Mouse (Mus musculus): ENCODE data around the gene Rexo4. TPM values are rescaled to one million over a fixed set of nuclear protein-coding genes. Genes with fewer than 3 reads are reported as not detected.

Gene Rexo4
- polyA plus RNA-seq (2016; fragmentation: Nextera tagmentation; extraction: Ambion mirVana): 34.5 and 46.9 TPM in 2 replicates

GRCm38 (mm10) chr2:26963923-26964723, at the start of gene Rexo4:
Gene Rexo4 (minus strand): TSS chr2:26964386.
- peak within 1 kb of the TSS; percentile 98 for H3K27ac ChIP-seq

DNA sequence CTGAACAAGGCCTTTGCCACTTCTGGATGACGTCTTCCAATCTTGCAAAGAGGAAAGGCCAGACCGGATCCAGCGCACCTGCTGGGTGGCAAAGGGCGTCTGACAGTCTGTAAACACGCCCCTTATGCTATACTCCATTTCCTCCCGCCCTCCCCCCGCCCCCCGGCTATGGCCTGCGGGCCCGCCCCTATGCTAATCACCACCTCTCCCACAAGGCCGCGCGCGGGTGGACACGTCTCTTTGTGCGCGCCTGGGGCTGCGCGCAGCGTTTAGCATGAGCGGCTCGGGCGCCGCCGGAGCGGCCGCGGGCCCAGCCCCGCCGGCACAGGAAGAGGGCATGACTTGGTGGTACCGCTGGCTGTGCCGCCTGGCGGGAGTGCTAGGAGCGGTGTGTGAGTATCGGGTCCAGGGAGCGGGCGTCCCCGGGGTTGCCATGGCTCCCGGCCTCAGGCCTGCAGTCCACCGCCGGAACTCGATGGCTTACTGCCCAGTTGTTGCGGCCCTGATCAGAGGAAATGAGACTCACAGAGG, 45.6 kb upstream of the Rexo4 start, which contains the start of gene Cacfd1:
Gene Cacfd1 (plus strand): TSS at position 213 of the 531 bp plus-strand sequence.
- peak within 1 kb of the TSS; percentile 94 for H3K27ac ChIP-seq
- WGBS: under 1% methylated on average over 41 of the region's 43 CpGs
- peaks cover 16% of the 10 kb centered on the region for H3K36me3 ChIP-seq
- DNase-seq (ENCODE audit: low spot score): peak; percentile 97
- peak within 1 kb of the TSS; percentile 91 for H3K4me3 ChIP-seq
- H3K4me1 ChIP-seq: peaks cover 26% of the 10 kb centered on the region
- H3K9me3 ChIP-seq: no peaks in the 10 kb centered on the region
- H3K27me3 ChIP-seq (ENCODE audit: insufficient read depth, poor library complexity, severe bottlenecking): peaks cover 5% of the 10 kb centered on the region; the same call in 1 of the 2 replicates

More at GRCm38 (mm10) chr2:26963923-26964723, at the start of gene Rexo4:
- H3K4me3 ChIP-seq: peak within 1 kb of the TSS; percentile 80
- DNase-seq (ENCODE audit: low spot score): peak; percentile 95
- no peaks in the 10 kb centered on the region for H3K27me3 ChIP-seq (ENCODE audit: insufficient read depth, poor library complexity, severe bottlenecking)
- peaks cover 19% of the 10 kb centered on the region for H3K4me1 ChIP-seq
- no peaks in the 10 kb centered on the region for H3K9me3 ChIP-seq
- peaks cover 29% of the 10 kb centered on the region for H3K36me3 ChIP-seq
- under 1% methylated on average over 50 of the region's 50 CpGs for WGBS

GRCm38 (mm10) chr2:27007701-27008100, 43.5 kb upstream of the Rexo4 start:
- H3K27me3 ChIP-seq (ENCODE audit: insufficient read depth, poor library complexity, severe bottlenecking): peaks cover 5% of the 10 kb centered on the region; the same call in 1 of the 2 replicates
- no peak overlapping the region for H3K27ac ChIP-seq
- no peaks in the 10 kb centered on the region for H3K9me3 ChIP-seq
- H3K4me3 ChIP-seq: no peak overlapping the region
- 63% methylated on average over 7 of the region's 7 CpGs for WGBS
- H3K4me1 ChIP-seq: peaks cover 26% of the 10 kb centered on the region
- no peaks in the 10 kb centered on the region for H3K36me3 ChIP-seq
- DNase-seq (ENCODE audit: low spot score): no peak

DNA sequence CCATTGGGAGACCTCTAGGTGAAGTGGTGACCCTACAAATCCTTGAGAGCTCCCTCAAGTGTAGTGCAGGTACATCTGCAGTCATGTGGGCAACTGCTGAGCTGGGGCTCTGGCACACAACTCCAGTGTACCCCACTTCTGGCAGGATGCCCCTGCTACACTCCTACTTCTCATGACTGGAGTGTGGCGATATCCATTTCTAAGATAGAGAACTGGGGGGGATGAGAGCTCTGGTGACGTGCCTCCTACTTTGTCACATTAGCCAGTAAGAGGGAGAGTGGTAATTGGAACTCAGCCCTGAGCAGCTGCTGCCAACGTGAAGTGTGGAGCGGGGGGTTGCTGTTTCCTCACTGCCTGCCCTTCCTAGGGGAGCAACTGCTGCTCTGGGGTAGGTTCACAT, 42.1 kb upstream of the Rexo4 start:
- Histone ChIP-seq H3K27ac (no peak overlapping the region), H3K4me3 (no peak overlapping the region), H3K4me1 (peaks cover 20% of the 10 kb centered on the region), H3K27me3 (ENCODE audit: insufficient read depth, poor library complexity, severe bottlenecking) (peaks cover 5% of the 10 kb centered on the region; the same call in 1 of the 2 replicates), H3K9me3 (no peaks in the 10 kb centered on the region), H3K36me3 (no peaks in the 10 kb centered on the region)
- DNase-seq (ENCODE audit: low spot score): no peak
- 61% methylated on average over 4 of the region's 4 CpGs for WGBS

GRCm38 (mm10) chr2:26997993-26998392, 33.8 kb upstream of the Rexo4 start:
- Histone ChIP-seq H3K9me3 (no peaks in the 10 kb centered on the region), H3K36me3 (no peaks in the 10 kb centered on the region), H3K27me3 (ENCODE audit: insufficient read depth, poor library complexity, severe bottlenecking) (no peaks in the 10 kb centered on the region), H3K4me1 (no peaks in the 10 kb centered on the region), H3K4me3 (no peak overlapping the region), H3K27ac (no peak overlapping the region)
- WGBS: 84% methylated on average over 7 of the region's 7 CpGs
- no peak for DNase-seq (ENCODE audit: low spot score)

DNA sequence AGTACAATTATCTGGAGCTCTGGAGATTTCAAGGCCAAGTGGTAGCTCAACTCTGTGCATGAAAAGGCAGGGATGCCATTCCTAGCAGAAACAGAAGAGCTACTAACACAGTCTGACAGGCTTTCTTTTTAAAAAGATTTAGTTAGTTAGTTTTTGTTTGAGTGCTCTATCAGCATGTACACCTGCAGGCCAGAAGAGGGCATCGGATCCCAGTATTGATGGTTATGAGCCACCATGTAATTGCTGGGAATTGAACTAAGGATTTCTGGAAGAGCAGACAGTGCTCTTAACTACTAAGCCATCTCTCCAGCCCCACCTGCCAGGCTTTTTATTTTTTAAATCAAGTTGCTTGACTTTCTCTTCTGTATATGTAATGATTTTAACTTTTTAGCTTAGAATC, 33.3 kb upstream of the Rexo4 start:
- Histone ChIP-seq H3K27ac (no peak overlapping the region), H3K4me3 (no peak overlapping the region), H3K36me3 (no peaks in the 10 kb centered on the region), H3K4me1 (no peaks in the 10 kb centered on the region), H3K27me3 (ENCODE audit: insufficient read depth, poor library complexity, severe bottlenecking) (no peaks in the 10 kb centered on the region), H3K9me3 (no peaks in the 10 kb centered on the region)
- no peak for DNase-seq (ENCODE audit: low spot score)
- 88% methylated on average over 1 of the region's 1 CpGs for WGBS

- Histone ChIP-seq H3K4me3 (no peak overlapping the region), H3K27me3 (ENCODE audit: insufficient read depth, poor library complexity, severe bottlenecking) (no peaks in the 10 kb centered on the region), H3K27ac (no peak overlapping the region), H3K4me1 (no peaks in the 10 kb centered on the region), H3K9me3 (no peaks in the 10 kb centered on the region), H3K36me3 (no peaks in the 10 kb centered on the region)
- 78% methylated on average over 3 of the region's 3 CpGs for WGBS
- no peak for DNase-seq (ENCODE audit: low spot score)
These were observed 29.8 kb upstream of the Rexo4 start for GRCm38 (mm10) chr2:26993936-26994335.

GRCm38 (mm10) chr2:26984640-26985039, 20.5 kb upstream of the Rexo4 start:
- no peaks in the 10 kb centered on the region for H3K36me3 ChIP-seq
- no peaks in the 10 kb centered on the region for H3K9me3 ChIP-seq
- peaks cover 21% of the 10 kb centered on the region; the same call in 1 of the 2 replicates for H3K27me3 ChIP-seq (ENCODE audit: insufficient read depth, poor library complexity, severe bottlenecking)
- no peaks in the 10 kb centered on the region for H3K4me1 ChIP-seq
- WGBS: 80% methylated on average over 5 of the region's 5 CpGs
- no peak for DNase-seq (ENCODE audit: low spot score)
- no peak overlapping the region for H3K27ac ChIP-seq
- H3K4me3 ChIP-seq: no peak overlapping the region

- WGBS: 83% methylated on average over 2 of the region's 2 CpGs
- DNase-seq (ENCODE audit: low spot score): no peak
- H3K27ac ChIP-seq: no peak overlapping the region
- H3K27me3 ChIP-seq (ENCODE audit: insufficient read depth, poor library complexity, severe bottlenecking): peaks cover 21% of the 10 kb centered on the region; the same call in 1 of the 2 replicates
- no peaks in the 10 kb centered on the region for H3K4me1 ChIP-seq
- H3K9me3 ChIP-seq: no peaks in the 10 kb centered on the region
- no peaks in the 10 kb centered on the region for H3K36me3 ChIP-seq
- no peak overlapping the region for H3K4me3 ChIP-seq
These were observed 20.0 kb upstream of the Rexo4 start for GRCm38 (mm10) chr2:26984179-26984578.

DNA sequence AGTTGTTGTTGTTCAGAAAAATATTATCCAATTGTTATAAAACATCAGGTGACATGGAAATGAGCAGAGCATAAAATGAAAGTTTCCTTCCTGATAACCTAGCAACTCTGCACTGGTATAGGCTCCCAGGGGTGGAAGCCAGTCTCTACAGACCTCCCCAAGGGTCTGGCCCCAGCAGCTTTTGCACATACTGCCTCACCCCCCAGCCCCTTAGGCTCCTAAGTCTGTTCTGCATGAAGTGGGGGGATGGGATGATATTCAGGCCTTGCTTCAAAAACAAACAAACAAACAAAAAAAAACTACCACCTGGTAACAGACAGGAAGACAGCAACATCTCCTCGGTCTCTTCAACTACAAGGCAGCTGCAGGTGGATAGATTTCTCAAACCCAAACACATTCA, 16.2 kb upstream of the Rexo4 start:
- Histone ChIP-seq H3K36me3 (no peaks in the 10 kb centered on the region), H3K4me1 (no peaks in the 10 kb centered on the region), H3K27ac (no peak overlapping the region), H3K9me3 (no peaks in the 10 kb centered on the region), H3K27me3 (ENCODE audit: insufficient read depth, poor library complexity, severe bottlenecking) (peaks cover 29% of the 10 kb centered on the region; the same call in 1 of the 2 replicates), H3K4me3 (no peak overlapping the region)
- 69% methylated on average over 1 of the region's 1 CpGs for WGBS
- DNase-seq (ENCODE audit: low spot score): no peak

- no peak for DNase-seq (ENCODE audit: low spot score)
- Histone ChIP-seq H3K27ac (no peak overlapping the region), H3K4me3 (no peak overlapping the region), H3K4me1 (no peaks in the 10 kb centered on the region), H3K27me3 (ENCODE audit: insufficient read depth, poor library complexity, severe bottlenecking) (peaks cover 29% of the 10 kb centered on the region), H3K36me3 (no peaks in the 10 kb centered on the region), H3K9me3 (no peaks in the 10 kb centered on the region)
- WGBS: 38% methylated on average over 4 of the region's 4 CpGs
These were observed 9.8 kb upstream of the Rexo4 start for GRCm38 (mm10) chr2:26973960-26974359.

DNA sequence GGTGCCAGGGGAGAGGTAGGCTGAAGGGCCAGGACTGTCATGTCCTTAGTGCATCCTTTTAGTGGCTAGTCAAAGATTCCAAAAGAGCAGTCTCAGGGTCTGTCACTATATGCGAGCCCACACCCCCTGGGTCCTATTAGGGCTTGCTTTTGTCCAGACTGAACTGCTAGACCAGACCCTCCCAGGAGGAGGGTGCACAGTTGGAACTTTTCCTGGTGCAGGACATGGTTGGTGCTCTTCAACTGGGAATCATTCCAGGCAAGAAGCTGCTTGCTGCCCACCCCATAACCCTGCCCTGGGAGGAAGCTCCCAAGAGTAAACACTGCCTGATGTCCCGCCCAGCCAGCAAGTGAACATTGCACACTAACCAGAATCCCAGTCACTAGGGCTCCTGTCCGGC, 8.9 kb upstream of the Rexo4 start, which contains the start of gene Adamts13:
Gene Adamts13 (plus strand): TSS at position 301 of the 400 bp plus-strand sequence.
- Histone ChIP-seq H3K9me3 (no peaks in the 10 kb centered on the region), H3K27me3 (ENCODE audit: insufficient read depth, poor library complexity, severe bottlenecking) (peaks cover 29% of the 10 kb centered on the region), H3K36me3 (no peaks in the 10 kb centered on the region), H3K4me3 (no peak within 1 kb of the TSS), H3K27ac (no peak within 1 kb of the TSS), H3K4me1 (no peaks in the 10 kb centered on the region)
- WGBS: 71% methylated on average over 3 of the region's 3 CpGs
- no peak for DNase-seq (ENCODE audit: low spot score)

GRCm38 (mm10) chr2:26967262-26967661, 3.1 kb upstream of the Rexo4 start:
- Histone ChIP-seq H3K4me1 (peaks cover 19% of the 10 kb centered on the region), H3K4me3 (no peak overlapping the region), H3K36me3 (peaks cover 2% of the 10 kb centered on the region), H3K27me3 (ENCODE audit: insufficient read depth, poor library complexity, severe bottlenecking) (peaks cover under 1% of the 10 kb centered on the region), H3K27ac (no peak overlapping the region), H3K9me3 (no peaks in the 10 kb centered on the region)
- WGBS: 81% methylated on average over 2 of the region's 2 CpGs
- no peak for DNase-seq (ENCODE audit: low spot score)

Measured in heart, embryonic 10.5 days (tissue).